ENCODE assay signal across 27 mouse cellular contexts in the genomic region with DNA sequence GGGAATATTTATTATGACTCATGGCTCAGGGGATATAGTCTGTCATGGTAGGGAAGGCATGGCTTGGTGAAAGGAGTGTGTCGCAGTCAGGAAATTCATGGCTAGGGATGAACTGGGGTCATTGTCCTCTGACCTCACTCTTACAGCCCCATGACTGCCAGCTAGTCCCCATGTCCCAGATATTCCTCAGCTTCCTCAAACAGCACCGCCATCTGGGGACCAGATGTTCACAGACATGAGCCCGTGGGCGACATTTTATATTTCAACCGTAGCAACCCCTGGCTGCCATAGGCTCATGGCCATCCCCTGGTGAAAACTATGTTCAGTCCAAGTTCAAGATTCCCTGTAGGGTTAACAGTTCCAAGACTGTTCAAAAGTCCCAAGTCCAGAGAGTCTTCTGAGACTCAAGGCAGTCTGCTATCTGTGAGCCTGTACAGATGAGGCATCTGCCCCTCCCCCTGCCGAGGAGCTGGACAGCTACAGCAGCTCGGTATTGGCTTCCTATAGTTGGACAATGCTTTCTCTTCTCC.
DNase-seq lines count a peak whose midpoint lies in the region; ATAC-seq lines count a peak whose summit lies in the region.
"Had no signal": no experiment of that assay in that cellular context is flagged by ENCODE, and none has a peak within 500 bp of the region (broad histone marks: within the 10 kb centered on the region; RNA-seq: fewer than 3 reads in every experiment).

No protein-coding gene starts in this region.

- H3K4me2 ChIP-seq in neural tube, embryonic 15.5 days: no peak overlapping the region
- H3K4me2 ChIP-seq in neural tube, embryonic 11.5 days (ENCODE audit: low read depth): no peak overlapping the region
- H3K4me2 ChIP-seq: forebrain, embryonic 13.5 days; heart, embryonic 13.5 days; intestine, embryonic 15.5 days; limb, embryonic 12.5 days; liver, embryonic 15.5 days; lung, embryonic 15.5 days; midbrain, embryonic 11.5 days had no signal

- no peak for ATAC-seq in neural tube, embryonic 15.5 days (ENCODE audit: low FRiP score)
- ATAC-seq in neural tube, embryonic 11.5 days (ENCODE audit: insufficient read depth, low FRiP score, low TSS enrichment): no peak
- ATAC-seq: forebrain, embryonic 13.5 days; hindbrain, postnatal 0 days; intestine, embryonic 15.5 days had no signal

- no peaks in the 10 kb centered on the region for H3K4me1 ChIP-seq in neural tube, embryonic 15.5 days
- no peaks in the 10 kb centered on the region for H3K4me1 ChIP-seq in embryonic facial prominence, embryonic 10.5 days
- H3K4me1 ChIP-seq in neural tube, embryonic 11.5 days (ENCODE audit: control insufficient read depth, insufficient read depth, low read length): no peaks in the 10 kb centered on the region
- H3K4me1 ChIP-seq: forebrain, embryonic 13.5 days; heart, embryonic 13.5 days; intestine, embryonic 15.5 days; limb, embryonic 12.5 days; liver, embryonic 15.5 days; lung, embryonic 15.5 days had no signal

- H3K27me3 ChIP-seq in neural tube, embryonic 15.5 days (replicated peaks): no peaks in the 10 kb centered on the region
- H3K27me3 ChIP-seq in embryonic facial prominence, embryonic 10.5 days (replicated peaks; ENCODE audit: low read depth, poor library complexity, severe bottlenecking): no peaks in the 10 kb centered on the region
- no peaks in the 10 kb centered on the region for H3K27me3 ChIP-seq in neural tube, embryonic 11.5 days (ENCODE audit: control insufficient read depth, insufficient read depth, low read length)
- H3K27me3 ChIP-seq: forebrain, embryonic 13.5 days; heart, embryonic 13.5 days; intestine, embryonic 15.5 days; limb, embryonic 12.5 days; liver, embryonic 15.5 days; lung, embryonic 15.5 days had no signal

- no peak overlapping the region for H3K27ac ChIP-seq in neural tube, embryonic 15.5 days (replicated peaks)
- no peak overlapping the region for H3K27ac ChIP-seq in embryonic facial prominence, embryonic 10.5 days (replicated peaks)
- no peak overlapping the region for H3K27ac ChIP-seq in neural tube, embryonic 11.5 days (ENCODE audit: low read depth, low read length)
- H3K27ac ChIP-seq: forebrain, embryonic 13.5 days; heart, adult 2 months; heart, embryonic 13.5 days; hindbrain, postnatal 0 days; intestine, embryonic 15.5 days; limb, embryonic 12.5 days; liver, embryonic 15.5 days; lung, embryonic 15.5 days had no signal

- no peak overlapping the region for H3K4me3 ChIP-seq in neural tube, embryonic 15.5 days (replicated peaks)
- no peak overlapping the region for H3K4me3 ChIP-seq in embryonic facial prominence, embryonic 10.5 days
- no peak overlapping the region for H3K4me3 ChIP-seq in neural tube, embryonic 11.5 days (ENCODE audit: low read depth, low read length)
- H3K4me3 ChIP-seq: forebrain, embryonic 13.5 days; heart, adult 2 months; heart, embryonic 13.5 days; intestine, embryonic 15.5 days; limb, embryonic 12.5 days; liver, embryonic 15.5 days; lung, embryonic 15.5 days; myocyte had no signal

- intact Hi-C loops in left cerebral cortex, postnatal 14 days (cut with DNase I): no loop called here

- 86% methylated on average over 7 of the region's 7 CpGs for WGBS in neural tube, embryonic 15.5 days
- 58% methylated on average over 7 of the region's 7 CpGs for WGBS in embryonic facial prominence, embryonic 10.5 days
- 65% methylated on average over 7 of the region's 7 CpGs for WGBS in neural tube, embryonic 11.5 days

- H3K9ac ChIP-seq in neural tube, embryonic 15.5 days (replicated peaks): no peak overlapping the region
- H3K9ac ChIP-seq in neural tube, embryonic 11.5 days (ENCODE audit: low read length): no peak overlapping the region
- H3K9ac ChIP-seq: forebrain, embryonic 13.5 days; heart, embryonic 13.5 days; intestine, embryonic 15.5 days; limb, embryonic 12.5 days; liver, embryonic 15.5 days; lung, embryonic 15.5 days had no signal

- H3K36me3 ChIP-seq in neural tube, embryonic 15.5 days: no peaks in the 10 kb centered on the region
- H3K36me3 ChIP-seq in embryonic facial prominence, embryonic 10.5 days (replicated peaks): no peaks in the 10 kb centered on the region
- H3K36me3 ChIP-seq in neural tube, embryonic 11.5 days (ENCODE audit: control insufficient read depth, insufficient read depth, low read length): no peaks in the 10 kb centered on the region
- H3K36me3 ChIP-seq: heart, embryonic 13.5 days; intestine, embryonic 15.5 days; limb, embryonic 12.5 days; liver, embryonic 15.5 days; lung, embryonic 15.5 days had no signal

- DNase-seq in adrenal gland, postnatal 14 days: peak; percentile 43
- no peak for DNase-seq in adrenal gland, adult 18-20 months (ENCODE audit: low spot score in 2 of 2)
- DNase-seq in neural tube, embryonic 10.5 days (ENCODE audit: extremely low spot score, low spot score): peak; percentile 19
- peak; percentile 32 for DNase-seq in embryonic facial prominence, embryonic 10.5 days (ENCODE audit: low spot score)
- peak; percentile 11 for DNase-seq in neural tube, embryonic 11.5 days (ENCODE audit: low spot score)
- DNase-seq in gastrocnemius, adult 8-10 months (ENCODE audit: low spot score in 2 of 2): no peak
- DNase-seq in left cerebral cortex, postnatal 14 days (ENCODE audit: low spot score in 2 of 2): no peak
- DNase-seq: adrenal gland, adult 2 months; cerebellum, adult 11 months; cerebellum, adult 9-10 months; cerebellum, postnatal 36 days; gastrocnemius, postnatal 36 days; heart, adult 2 months; heart, postnatal 10 days; kidney, postnatal 14 days; right cerebral cortex, postnatal 25 days; thymus, postnatal 14 days had no signal

- H3K9me3 ChIP-seq in neural tube, embryonic 15.5 days (replicated peaks): no peaks in the 10 kb centered on the region
- H3K9me3 ChIP-seq in embryonic facial prominence, embryonic 10.5 days: no peaks in the 10 kb centered on the region; the same call in 1 of the 2 replicates
- H3K9me3 ChIP-seq in neural tube, embryonic 11.5 days (ENCODE audit: control insufficient read depth, low read length): no peaks in the 10 kb centered on the region
- H3K9me3 ChIP-seq: forebrain, embryonic 13.5 days; heart, embryonic 13.5 days; intestine, embryonic 15.5 days; limb, embryonic 12.5 days; liver, embryonic 15.5 days; lung, embryonic 15.5 days had no signal

Comparison
In these comparisons a context has a peak if more than half of its experiments do, and no peak if none do; other contexts are left out.
1. DNase-seq: peak in adrenal gland, postnatal 14 days (single experiment), neural tube, embryonic 10.5 days (single experiment), embryonic facial prominence, embryonic 10.5 days (single experiment) and neural tube, embryonic 11.5 days (single experiment); none in adrenal gland, adult 18-20 months (0 of 2), gastrocnemius, adult 8-10 months (0 of 2) and left cerebral cortex, postnatal 14 days (0 of 2).